Mouse (Mus musculus) C2C12 (cell line): ENCODE measurements around the gene Kcnk10. TPM values are rescaled to one million over a fixed set of nuclear protein-coding genes. Genes with fewer than 3 reads are reported as not detected.

Experiments
- H3K27me3 ChIP-seq: one replicate; pipeline ENCODE4 v1.6.1; 2011; ENCODE audit not compliant: control insufficient read depth, insufficient read depth, insufficient read length
- H3K36me3 ChIP-seq: one replicate; pipeline ENCODE4 v1.6.1; 2011; ENCODE audit not compliant: control insufficient read depth, insufficient read depth
- H3K4me3 ChIP-seq: one replicate; pipeline ENCODE4 v1.5.1; 2011; ENCODE audit warnings: mild to moderate bottlenecking, control low read depth; ENCODE audit not compliant: poor library complexity, insufficient read depth, severe bottlenecking
- H3K79me2 ChIP-seq: one replicate; pipeline ENCODE4 v1.6.1; 2011; ENCODE audit not compliant: control insufficient read depth, insufficient read depth
- H3K79me3 ChIP-seq: one replicate; pipeline ENCODE4 v1.6.1; 2011; ENCODE audit warnings: low read depth, control low read depth
- H3ac ChIP-seq: one replicate; pipeline ENCODE3; 2011; ENCODE audit warnings: low read depth; ENCODE audit not compliant: control insufficient read depth, insufficient read length
- CEBPB ChIP-seq: IDR thresholded peaks from one replicate; pipeline ENCODE4 v1.6.1; 2011; ENCODE audit warnings: low read depth, mild to moderate bottlenecking, control low read depth, moderate library complexity
- CTCF ChIP-seq: IDR thresholded peaks from one replicate; pipeline ENCODE4 v1.5.1; 2011; ENCODE audit not compliant: control insufficient read depth, insufficient read depth, insufficient read length
- FOSL1 ChIP-seq: IDR thresholded peaks from one replicate; pipeline ENCODE4 v1.8.0; 2011; ENCODE audit warnings: mild to moderate bottlenecking, low read length; ENCODE audit not compliant: poor library complexity, insufficient read depth, severe bottlenecking
- MAX ChIP-seq: IDR thresholded peaks from one replicate; pipeline ENCODE4 v1.6.1; 2011; ENCODE audit warnings: mild to moderate bottlenecking, control low read depth
- MYOD1 ChIP-seq: IDR thresholded peaks from one replicate; pipeline ENCODE4 v1.6.1; 2011; ENCODE audit warnings: low read depth; ENCODE audit not compliant: control insufficient read depth, insufficient read length
- MYOG ChIP-seq: IDR thresholded peaks from one replicate; pipeline ENCODE4 v1.6.1; 2011; ENCODE audit not compliant: control insufficient read depth, insufficient read length; ENCODE audit errors: extremely low read depth
- USF1 ChIP-seq: IDR thresholded peaks from one replicate; pipeline ENCODE4 v1.6.1; 2011; ENCODE audit warnings: low read depth, mild to moderate bottlenecking, control low read depth, moderate library complexity
- polyA plus RNA-seq: library from polyadenylated mRNA; unstranded; fragments of >200 nt; fragmentation: generic; extraction: Trizol; gene quantifications from one replicate; pipeline ENCODE4 v1.2.1, GENCODE M21; 2012; ENCODE audit warnings: missing spikeins

Gene Kcnk10
- polyA plus RNA-seq, 1 experiment = not detected

DNA sequence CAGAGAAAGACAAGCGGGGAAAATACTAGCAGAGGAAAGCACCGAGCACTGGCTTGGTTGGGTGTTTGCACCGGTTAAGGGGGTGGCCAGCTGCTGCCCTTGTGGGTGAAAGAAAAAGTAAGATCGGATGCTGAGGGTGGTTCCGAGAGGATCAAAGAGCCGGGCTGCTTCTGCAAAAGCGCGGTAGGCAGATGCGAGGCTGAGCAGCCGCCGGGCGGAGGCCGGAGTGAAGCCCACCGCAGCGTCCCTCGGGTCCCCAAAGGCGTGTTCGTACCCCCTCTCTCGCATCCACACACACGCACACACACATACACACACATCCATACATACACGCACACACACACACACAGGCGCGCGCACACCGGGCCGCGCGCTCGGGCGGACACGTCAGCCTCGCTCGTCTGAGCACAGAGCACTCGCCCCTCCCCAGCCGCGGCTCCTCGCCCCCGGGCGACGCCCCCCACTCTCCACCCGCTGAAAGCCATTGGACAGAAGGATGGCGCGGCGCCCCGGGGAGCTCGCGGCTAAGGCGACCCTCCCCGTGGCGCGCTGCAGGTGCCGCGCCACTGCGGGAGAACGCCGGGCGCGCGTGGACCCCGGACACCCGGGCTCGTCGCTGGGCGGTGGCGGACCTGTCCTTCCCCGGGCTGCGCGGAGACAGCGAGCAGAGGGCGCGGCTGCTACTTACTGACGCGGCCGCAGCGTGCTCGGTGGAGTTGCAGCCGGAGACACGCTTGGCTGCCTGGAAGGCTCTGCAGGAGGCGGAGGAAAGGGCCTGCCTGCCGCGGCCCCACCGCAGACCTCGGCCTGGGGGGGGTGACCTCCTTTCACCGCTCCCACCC is 3.5 kb downstream of the Kcnk10 start:
- Histone ChIP-seq H3ac (no peak overlapping the region), H3K79me2 (no peaks in the 10 kb centered on the region), H3K27me3 (peaks cover 51% of the 10 kb centered on the region), H3K79me3 (no peaks in the 10 kb centered on the region), H3K36me3 (no peaks in the 10 kb centered on the region), H3K4me3 (no peak overlapping the region)
- TF ChIP-seq FOSL1 (no peak), MAX (no peak)

DNA sequence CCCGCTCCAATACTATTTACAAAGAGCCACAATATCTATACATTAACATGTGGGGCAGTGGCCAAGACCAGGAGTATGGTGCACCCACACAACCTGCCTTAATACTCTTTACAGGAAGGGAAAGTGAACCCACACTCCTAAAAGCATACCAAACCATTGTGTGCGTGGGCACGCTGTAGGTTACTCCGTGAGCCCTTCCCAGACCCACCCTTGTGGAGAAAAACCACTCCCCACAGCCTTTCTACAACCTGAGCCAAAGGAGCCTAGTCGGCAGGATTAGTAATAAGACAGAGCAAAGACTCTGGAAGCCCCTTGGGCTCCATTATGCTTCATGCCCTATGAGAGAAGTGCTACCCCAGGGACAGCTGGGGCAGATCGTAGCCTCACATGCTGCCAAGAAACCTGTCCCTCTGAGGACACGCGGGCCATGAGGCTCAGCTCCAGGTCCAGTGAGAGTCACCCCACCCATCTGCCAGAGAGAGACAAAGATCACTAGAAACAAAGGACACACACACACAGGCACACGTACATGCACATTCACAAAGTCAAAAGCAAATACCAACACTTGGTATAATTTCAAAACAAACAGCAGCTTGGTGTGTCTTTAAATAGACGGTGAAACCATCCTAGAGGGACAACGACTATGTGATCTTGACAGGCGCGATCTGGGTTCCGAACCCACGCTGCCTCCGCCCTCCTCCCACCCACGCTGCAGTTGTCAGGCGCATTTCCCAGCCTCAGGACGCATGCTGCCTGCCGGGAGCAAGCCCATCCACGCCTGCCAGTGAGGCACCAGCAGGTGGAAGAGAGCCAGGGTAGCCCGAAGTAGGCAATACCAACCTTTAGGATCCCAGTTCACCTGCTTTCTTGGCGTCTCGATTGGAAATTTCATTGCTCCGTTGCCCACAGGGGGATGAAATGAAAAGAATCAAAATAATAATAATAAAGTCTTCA is 4.5 kb downstream of the Kcnk10 start:
- H3K36me3 ChIP-seq = no peaks in the 10 kb centered on the region
- no peaks in the 10 kb centered on the region for H3K79me3 ChIP-seq
- no peaks in the 10 kb centered on the region for H3K79me2 ChIP-seq
- H3ac ChIP-seq = no peak overlapping the region
- no peak for TF ChIP-seq FOSL1
- TF ChIP-seq MAX = no peak
- TF ChIP-seq USF1 = no peak
- no peak for TF ChIP-seq CTCF
- no peak for TF ChIP-seq MYOD1
- TF ChIP-seq MYOG = no peak
- TF ChIP-seq CEBPB = no peak
- H3K4me3 ChIP-seq = no peak overlapping the region
- peaks cover 51% of the 10 kb centered on the region for H3K27me3 ChIP-seq

DNA sequence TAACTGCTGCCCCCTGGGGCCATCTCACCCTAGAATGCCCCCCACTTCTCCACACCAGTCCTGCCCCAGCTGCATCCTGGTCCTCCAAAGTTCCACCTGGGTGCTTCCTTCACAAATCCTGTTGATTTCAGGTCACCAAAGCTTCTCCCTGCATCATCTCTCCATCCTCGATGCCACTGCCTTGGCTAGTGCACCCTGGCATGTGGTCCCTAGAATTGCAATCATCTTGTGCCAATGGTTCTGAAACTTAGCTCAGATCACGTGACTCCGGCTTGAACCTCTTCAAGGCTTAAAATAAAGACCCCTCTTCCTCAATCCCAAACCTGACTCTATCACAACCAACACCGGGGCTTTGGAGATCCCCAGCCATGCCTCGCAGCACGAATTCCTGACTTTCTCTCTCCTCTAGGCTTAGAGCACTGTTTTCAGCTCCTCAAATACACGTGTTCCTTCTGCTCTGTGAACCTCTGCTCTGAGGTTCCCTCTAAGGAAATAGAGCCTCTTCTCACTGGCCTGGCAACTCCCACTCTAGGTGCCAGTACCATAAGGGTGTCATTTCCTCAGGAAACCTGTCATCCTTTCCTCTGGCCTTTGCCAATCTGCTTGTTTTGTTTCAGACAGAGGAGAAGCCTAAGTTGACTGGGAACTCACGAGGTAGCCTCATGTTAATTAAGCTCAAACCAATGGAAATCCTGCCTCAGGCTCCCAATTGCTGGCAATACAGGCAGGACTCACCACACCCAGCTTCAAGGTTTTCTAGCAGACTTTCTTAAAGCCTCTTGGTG is 6.0 kb downstream of the Kcnk10 start:
- no peaks in the 10 kb centered on the region for H3K36me3 ChIP-seq
- H3K79me3 ChIP-seq = no peaks in the 10 kb centered on the region
- H3K27me3 ChIP-seq = peaks cover 55% of the 10 kb centered on the region
- H3ac ChIP-seq = no peak overlapping the region
- no peak overlapping the region for H3K4me3 ChIP-seq
- H3K79me2 ChIP-seq = no peaks in the 10 kb centered on the region
- TF ChIP-seq MYOD1 (no peak), CTCF (no peak), CEBPB (no peak), MYOG (no peak), MAX (no peak), FOSL1 (no peak), USF1 (no peak)

DNA sequence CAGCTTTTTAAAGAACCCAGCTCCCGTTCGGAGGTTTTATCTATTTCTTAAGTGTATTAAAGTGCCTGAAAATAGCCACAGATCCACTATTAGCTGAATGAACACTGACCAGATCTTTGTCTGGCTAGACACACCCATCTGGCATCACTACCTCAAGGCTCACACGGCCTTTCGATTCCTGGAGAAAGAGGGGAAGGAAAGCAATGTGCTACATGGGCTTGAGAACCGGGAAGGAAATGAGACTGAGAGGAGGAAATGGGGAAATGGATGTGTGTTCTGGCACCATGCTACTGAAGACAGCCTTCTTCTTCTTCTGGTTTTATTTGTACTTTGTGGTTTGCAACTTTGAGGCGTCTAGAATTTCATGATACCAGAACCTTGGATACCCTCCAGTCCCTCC is 8.7 kb downstream of the Kcnk10 start:
- no peak overlapping the region for H3K4me3 ChIP-seq
- no peak overlapping the region for H3ac ChIP-seq
- H3K36me3 ChIP-seq = no peaks in the 10 kb centered on the region
- TF ChIP-seq MYOD1 (no peak), MAX (no peak), MYOG (no peak)
- no peaks in the 10 kb centered on the region for H3K79me2 ChIP-seq
- peaks cover 39% of the 10 kb centered on the region for H3K27me3 ChIP-seq
- no peaks in the 10 kb centered on the region for H3K79me3 ChIP-seq

DNA sequence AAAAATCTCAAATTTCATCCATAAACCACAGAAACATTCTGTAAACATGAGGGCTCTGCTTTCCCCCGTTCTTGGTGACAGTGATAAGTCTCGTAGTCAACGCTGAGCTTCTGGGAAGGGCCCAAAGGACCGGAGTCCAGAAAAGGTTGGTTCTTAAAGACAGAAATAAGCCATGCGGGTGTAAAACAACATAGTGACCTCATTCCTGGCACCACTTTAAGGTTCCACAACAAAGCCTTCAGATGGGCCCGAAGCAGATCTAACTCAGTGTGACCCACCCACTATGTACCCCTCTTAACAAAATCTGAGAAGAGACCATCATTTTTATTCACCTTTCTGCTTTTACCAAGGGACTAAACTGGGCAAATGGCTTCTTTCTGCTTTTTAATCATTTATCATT is 10.2 kb downstream of the Kcnk10 start:
- no peak overlapping the region for H3K4me3 ChIP-seq
- H3K79me2 ChIP-seq = no peaks in the 10 kb centered on the region
- TF ChIP-seq USF1 = no peak
- no peak for TF ChIP-seq CTCF
- no peak for TF ChIP-seq FOSL1
- no peak for TF ChIP-seq CEBPB
- no peak for TF ChIP-seq MYOD1
- no peak for TF ChIP-seq MAX
- TF ChIP-seq MYOG = no peak
- no peaks in the 10 kb centered on the region for H3K79me3 ChIP-seq
- H3ac ChIP-seq = no peak overlapping the region
- H3K27me3 ChIP-seq = peaks cover 33% of the 10 kb centered on the region
- no peaks in the 10 kb centered on the region for H3K36me3 ChIP-seq
